Mouse (Mus musculus) MEL (cell line): Measurements from ENCODE around the gene Vcl. TPM values are rescaled to one million over a fixed set of nuclear protein-coding genes. Genes with fewer than 3 reads are reported as not detected.

Experiments used
- DNase-seq: peaks from one replicate; pipeline ENCODE4 v3.0.0; 2011; ENCODE audit warnings: low read depth, low spot score
- H3K27ac ChIP-seq: 2 replicates; pipeline ENCODE4 v1.5.1; 2012; ENCODE audit warnings: low read depth, mild to moderate bottlenecking, control low read depth, low read length, moderate library complexity; ENCODE audit not compliant: control insufficient read depth
- H3K27me3 ChIP-seq, 2 experiments: fragments of 150-350 bp in 1 of 2; sonication (generic) in 1 of 2; 2 replicates each; pipeline ENCODE4 v1.6.1; 2012; ENCODE audit warnings: low read length in 2 of 2, mild to moderate bottlenecking in 2 of 2, improper control_type of control experiment in 1 of 2, moderate library complexity in 1 of 2; ENCODE audit not compliant: insufficient read depth in 2 of 2, control insufficient read depth in 1 of 2
- H3K36me3 ChIP-seq, 2 experiments: 2 replicates each; pipeline ENCODE4 v1.6.1; 2012 to 2014; ENCODE audit warnings: low read length in 2 of 2, improper control_type of control experiment in 1 of 2, inconsistent platforms in 1 of 2, mild to moderate bottlenecking in 1 of 2; ENCODE audit not compliant: insufficient read depth in 2 of 2, control insufficient read depth in 1 of 2
- H3K4me1 ChIP-seq, 2 experiments: fragments of 150-350 bp in 1 of 2; sonication (generic) in 1 of 2; 2 replicates each; pipeline ENCODE4 v1.6.1; 2012; ENCODE audit warnings: low read length in 2 of 2, improper control_type of control experiment in 1 of 2, mild to moderate bottlenecking in 1 of 2; ENCODE audit not compliant: insufficient read depth in 2 of 2, control insufficient read depth in 1 of 2
- H3K4me3 ChIP-seq, 2 experiments: fragments of 150-350 bp in 1 of 2; sonication (generic) in 1 of 2; 2 replicates each; pipeline ENCODE4 v1.5.1; 2012; ENCODE audit warnings: low read depth in 2 of 2, low read length in 2 of 2, mild to moderate bottlenecking in 2 of 2, moderate library complexity in 2 of 2, control low read depth in 1 of 2, improper control_type of control experiment in 1 of 2; ENCODE audit not compliant: control insufficient read depth in 1 of 2, insufficient read depth in 1 of 2
- H3K79me2 ChIP-seq: 2 replicates; pipeline ENCODE4 v1.6.1; 2012; ENCODE audit warnings: mild to moderate bottlenecking, low read length, moderate library complexity; ENCODE audit not compliant: control insufficient read depth, poor library complexity, insufficient read depth
- H3K9ac ChIP-seq: 2 replicates; pipeline ENCODE4 v1.6.1; 2012; ENCODE audit warnings: low read depth, mild to moderate bottlenecking, control low read depth, low read length, moderate library complexity; ENCODE audit not compliant: control insufficient read depth, poor library complexity, severe bottlenecking
- H3K9me3 ChIP-seq: fragments of 150-350 bp; sonication (generic); replicated peaks from 2 replicates; pipeline ENCODE4 v1.6.1; 2012; ENCODE audit warnings: mild to moderate bottlenecking, low read length, improper control_type of control experiment, moderate library complexity; ENCODE audit not compliant: insufficient read depth
- BHLHE40 ChIP-seq: IDR thresholded peaks from 2 replicates; pipeline ENCODE4 v1.6.1; 2012; ENCODE audit warnings: low read depth, mild to moderate bottlenecking, inconsistent platforms, low read length, improper control_type of control experiment, borderline replicate concordance
- CHD2 ChIP-seq: IDR thresholded peaks from 2 replicates; pipeline ENCODE4 v1.6.1; 2011; ENCODE audit warnings: low read length, improper control_type of control experiment
- CTCF ChIP-seq, 3 experiments: IDR thresholded peaks in 2 of 3; conservative IDR thresholded peaks in 1 of 3; 2 replicates each; pipeline ENCODE4 v1.5.1; 2011 to 2012; ENCODE audit warnings: low read length in 3 of 3, low read depth in 2 of 3, mild to moderate bottlenecking in 2 of 3, improper control_type of control experiment in 1 of 3, inconsistent platforms in 1 of 3, mixed read lengths in 1 of 3, moderate library complexity in 1 of 3; ENCODE audit not compliant: control insufficient read depth in 1 of 3, insufficient read depth in 1 of 3, poor library complexity in 1 of 3, severe bottlenecking in 1 of 3
- ELF1 ChIP-seq: IDR thresholded peaks from 2 replicates; pipeline ENCODE4 v1.6.1; 2014; ENCODE audit warnings: low read depth, mild to moderate bottlenecking, inconsistent platforms, low read length, improper control_type of control experiment, moderate library complexity
- ETS1 ChIP-seq: IDR thresholded peaks from 2 replicates; pipeline ENCODE4 v1.6.1; 2012; ENCODE audit warnings: low read depth, mild to moderate bottlenecking, inconsistent platforms, low read length, improper control_type of control experiment, moderate library complexity
- GABPA ChIP-seq: IDR thresholded peaks from 2 replicates; pipeline ENCODE4 v1.6.1; 2012; ENCODE audit warnings: low read depth, mild to moderate bottlenecking, inconsistent platforms, low read length, improper control_type of control experiment, moderate library complexity
- GATA1 ChIP-seq: IDR thresholded peaks from 2 replicates; pipeline ENCODE4 v1.6.1; 2011; ENCODE audit warnings: low read depth, low read length, improper control_type of control experiment
- JUND ChIP-seq: IDR thresholded peaks from 2 replicates; pipeline ENCODE4 v1.6.1; 2011; ENCODE audit warnings: low read depth, mild to moderate bottlenecking, improper control_type of control experiment, low read length
- KAT2A ChIP-seq: conservative IDR thresholded peaks from 2 replicates; pipeline ENCODE4 v1.6.1; 2012; ENCODE audit warnings: low read depth, low read length, improper control_type of control experiment, inconsistent platforms
- MAFK ChIP-seq: IDR thresholded peaks from 2 replicates; pipeline ENCODE4 v1.6.1; 2011; ENCODE audit warnings: low read depth, mild to moderate bottlenecking, low read length, improper control_type of control experiment, borderline replicate concordance
- MAX ChIP-seq: IDR thresholded peaks from 2 replicates; pipeline ENCODE4 v1.6.1; 2011; ENCODE audit warnings: low read length, improper control_type of control experiment
- MAZ ChIP-seq: IDR thresholded peaks from 2 replicates; pipeline ENCODE4 v1.6.1; 2012; ENCODE audit warnings: low read depth, mild to moderate bottlenecking, inconsistent platforms, low read length, improper control_type of control experiment
- MXI1 ChIP-seq: IDR thresholded peaks from 2 replicates; pipeline ENCODE4 v1.6.1; 2011; ENCODE audit warnings: mild to moderate bottlenecking, low read depth, low read length, improper control_type of control experiment
- NRF1 ChIP-seq: IDR thresholded peaks from 2 replicates; pipeline ENCODE4 v1.6.1; 2014; ENCODE audit warnings: low read depth, mild to moderate bottlenecking, inconsistent platforms, low read length, improper control_type of control experiment, moderate library complexity; ENCODE audit not compliant: poor library complexity, insufficient read depth, severe bottlenecking
- POLR2A ChIP-seq, 2 experiments: IDR thresholded peaks; 2 replicates each; pipeline ENCODE4 v1.6.1; 2011 to 2012; ENCODE audit warnings: low read length in 2 of 2, mild to moderate bottlenecking in 2 of 2, control low read depth in 1 of 2, improper control_type of control experiment in 1 of 2, low read depth in 1 of 2, moderate library complexity in 1 of 2; ENCODE audit not compliant: control insufficient read depth in 1 of 2, insufficient read depth in 1 of 2, poor library complexity in 1 of 2
- POLR2AphosphoS2 ChIP-seq: IDR thresholded peaks from 2 replicates; pipeline ENCODE4 v1.6.1; 2011; ENCODE audit warnings: low read length, improper control_type of control experiment
- RCOR1 ChIP-seq: IDR thresholded peaks from 2 replicates; pipeline ENCODE4 v1.6.1; 2012; ENCODE audit warnings: low read depth, mild to moderate bottlenecking, inconsistent platforms, low read length, improper control_type of control experiment
- SIN3A ChIP-seq: IDR thresholded peaks from 2 replicates; pipeline ENCODE4 v1.6.1; 2012; ENCODE audit warnings: low read length, improper control_type of control experiment, inconsistent platforms
- TAL1 ChIP-seq: IDR thresholded peaks from 2 replicates; pipeline ENCODE4 v1.6.1; 2012; ENCODE audit warnings: mild to moderate bottlenecking, inconsistent platforms, low read length, moderate library complexity, mixed read lengths
- TBP ChIP-seq: IDR thresholded peaks from 2 replicates; pipeline ENCODE4 v1.8.0; 2011; ENCODE audit warnings: low read depth, low read length, improper control_type of control experiment
- TCF12 ChIP-seq: IDR thresholded peaks from 2 replicates; pipeline ENCODE4 v1.6.1; 2014; ENCODE audit warnings: low read depth, mild to moderate bottlenecking, inconsistent platforms, low read length, improper control_type of control experiment, moderate library complexity
- UBTF ChIP-seq: IDR thresholded peaks from 2 replicates; pipeline ENCODE4 v1.6.1; 2012; ENCODE audit warnings: low read depth, mild to moderate bottlenecking, inconsistent platforms, low read length, improper control_type of control experiment, moderate library complexity, borderline replicate concordance; ENCODE audit not compliant: insufficient read depth
- USF1 ChIP-seq: IDR thresholded peaks from 2 replicates; pipeline ENCODE4 v1.6.1; 2014; ENCODE audit warnings: low read depth, mild to moderate bottlenecking, inconsistent platforms, low read length, improper control_type of control experiment, moderate library complexity
- ZC3H11A ChIP-seq: IDR thresholded peaks from 2 replicates; pipeline ENCODE4 v1.6.1; 2012; ENCODE audit warnings: low read depth, mild to moderate bottlenecking, inconsistent platforms, low read length, improper control_type of control experiment
- ZKSCAN1 ChIP-seq: IDR thresholded peaks from 2 replicates; pipeline ENCODE4 v1.6.1; 2012; ENCODE audit warnings: low read depth, mild to moderate bottlenecking, inconsistent platforms, low read length, improper control_type of control experiment, moderate library complexity
- ZNF384 ChIP-seq: IDR thresholded peaks from 2 replicates; pipeline ENCODE4 v1.6.1; 2012; ENCODE audit warnings: low read depth, mild to moderate bottlenecking, inconsistent platforms, low read length, improper control_type of control experiment
- polyA plus RNA-seq, 2 experiments: library from polyadenylated mRNA; stranded (reverse) in 1 of 2; unstranded in 1 of 2; fragments of >175 nt in 1 of 2; fragments of >200 nt in 1 of 2; gene quantifications; 2 replicates each; pipeline versions ENCODE4 v1.2.1 to v1.2.4; 2012; ENCODE audit warnings: low replicate concordance in 2 of 2, low read depth in 1 of 2; ENCODE audit not compliant: insufficient read length in 2 of 2, insufficient read depth in 1 of 2, missing spikeins in 1 of 2
- total RNA-seq: library from RNA; depleted of rRNA; stranded (reverse); fragments of 300-350 nt; gene quantifications from 2 replicates; pipeline ENCODE4 v1.2.3, GENCODE M21; 2012

Vcl gene
- total and polyA plus RNA-seq, 3 experiments, result 11.7 to 30.3 TPM; not detected in 1

DNA sequence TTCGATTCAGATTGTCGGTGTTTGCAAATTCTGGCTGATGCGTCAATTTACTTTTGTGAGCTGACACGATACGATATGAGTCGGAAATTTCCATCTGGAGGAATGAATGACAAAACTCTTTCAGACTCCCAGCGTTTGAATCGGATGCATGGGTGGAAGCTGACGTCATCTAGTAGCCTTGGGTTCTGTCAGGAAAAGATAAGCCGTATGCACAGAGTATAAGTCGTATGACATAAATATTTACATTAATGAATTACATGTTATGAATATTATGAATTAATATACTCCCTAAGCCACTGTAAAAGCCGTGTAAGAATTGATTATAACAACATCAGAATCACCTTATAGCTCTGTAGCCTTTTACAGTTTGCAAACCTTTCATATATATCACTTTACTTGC is 109.9 kb downstream of the Vcl start:
- no peak for DNase-seq
- Histone ChIP-seq H3K9ac (no peak overlapping the region), H3K36me3 (peaks cover 12 to 14% of the 10 kb centered on the region in 2 experiments), H3K4me1 (peaks cover 0 to 6% of the 10 kb centered on the region in 2 experiments; a peak in 2 of 4 replicates), H3K27me3 (no peaks in the 10 kb centered on the region), H3K79me2 (no peaks in the 10 kb centered on the region), H3K9me3 (no peaks in the 10 kb centered on the region), H3K27ac (no peak overlapping the region), H3K4me3 (no peak overlapping the region)
- no peak for TF ChIP-seq ETS1
- no peak for TF ChIP-seq MAZ
- no peak for TF ChIP-seq GABPA
- TF ChIP-seq JUND, result no peak
- TF ChIP-seq SIN3A, result no peak
- no peak for TF ChIP-seq UBTF
- no peak for TF ChIP-seq TCF12
- TF ChIP-seq GATA1, result no peak
- no peak for TF ChIP-seq CTCF (IDR thresholded peaks at IDR 0.05 in 2 of 3, conservative IDR thresholded peaks at IDR 0.05 in 1 of 3; ENCODE audit: control insufficient read depth in 1 of 3, insufficient read depth in 1 of 3, low read depth in 2 of 3, low read length in 3 of 3, poor library complexity in 1 of 3, severe bottlenecking in 1 of 3)
- TF ChIP-seq POLR2AphosphoS2, result no peak
- no peak for TF ChIP-seq POLR2A (IDR thresholded peaks at IDR 0.05; ENCODE audit: control insufficient read depth in 1 of 2, insufficient read depth in 1 of 2, low read depth in 1 of 2, low read length in 2 of 2, poor library complexity in 1 of 2)
- no peak for TF ChIP-seq CHD2
- no peak for TF ChIP-seq KAT2A
- no peak for TF ChIP-seq ZKSCAN1
- no peak for TF ChIP-seq ZC3H11A

- no peak overlapping the region for H3K4me3 ChIP-seq
- H3K9me3 ChIP-seq, result no peaks in the 10 kb centered on the region
- H3K4me1 ChIP-seq, result peaks cover 0 to 6% of the 10 kb centered on the region in 2 experiments; a peak in 2 of 4 replicates
- H3K36me3 ChIP-seq, result peaks cover 12% of the 10 kb centered on the region in 2 experiments
- H3K79me2 ChIP-seq, result no peaks in the 10 kb centered on the region
- H3K27me3 ChIP-seq, result no peaks in the 10 kb centered on the region
- no peak overlapping the region for H3K9ac ChIP-seq
- no peak overlapping the region for H3K27ac ChIP-seq
- TF ChIP-seq RCOR1 (no peak), USF1 (no peak), MAFK (no peak), ETS1 (no peak), BHLHE40 (no peak), ZNF384 (no peak), NRF1 (no peak), MXI1 (no peak), POLR2AphosphoS2 (no peak), CHD2 (no peak), CTCF (IDR thresholded peaks at IDR 0.05 in 2 of 3, conservative IDR thresholded peaks at IDR 0.05 in 1 of 3; ENCODE audit: control insufficient read depth in 1 of 3, insufficient read depth in 1 of 3, low read depth in 2 of 3, low read length in 3 of 3, poor library complexity in 1 of 3, severe bottlenecking in 1 of 3) (no peak), MAX (no peak), TCF12 (no peak), ELF1 (no peak), TAL1 (no peak), TBP (no peak)
- no peak for DNase-seq
These were observed 110.4 kb downstream of the Vcl start for GRCm38 (mm10) chr14:21039623-21040022.
